Mouse (Mus musculus) brain, embryonic 18.5 days (tissue): Measurements from ENCODE around the gene Mroh9.

Experiments
- DNase-seq: peaks from one replicate; pipeline ENCODE4 v3.0.0-alpha.2; 2012; ENCODE audit warnings: low read depth, low spot score

Gene Mroh9

GRCm38 (mm10) chr1:163085570-163085969, at the start of gene Mroh9:
Gene Mroh9 (minus strand): TSS chr1:163085670.
- no peak for DNase-seq

- DNase-seq: no peak
Measured at GRCm38 (mm10) chr1:163129976-163130375, 44.5 kb upstream of the Mroh9 start.

- no peak for DNase-seq
Measured at GRCm38 (mm10) chr1:163129129-163129900, 43.8 kb upstream of the Mroh9 start.

GRCm38 (mm10) chr1:163126175-163126881, 40.9 kb upstream of the Mroh9 start:
- DNase-seq: no peak

GRCm38 (mm10) chr1:163122414-163122813, 36.9 kb upstream of the Mroh9 start:
- DNase-seq: no peak

GRCm38 (mm10) chr1:163113461-163114174, 28.1 kb upstream of the Mroh9 start:
- no peak for DNase-seq

- DNase-seq: no peak
Measured at GRCm38 (mm10) chr1:163112482-163113164, 27.2 kb upstream of the Mroh9 start.

GRCm38 (mm10) chr1:163104960-163105359, 19.5 kb upstream of the Mroh9 start:
- no peak for DNase-seq

GRCm38 (mm10) chr1:163091438-163092155, 6.1 kb upstream of the Mroh9 start:
- peak; percentile 10 for DNase-seq

GRCm38 (mm10) chr1:163070502-163070901, 15.0 kb downstream of the Mroh9 start:
- no peak for DNase-seq

GRCm38 (mm10) chr1:163060381-163060780, 25.1 kb downstream of the Mroh9 start:
- DNase-seq: no peak

- DNase-seq: no peak
Measured at GRCm38 (mm10) chr1:163057363-163057762, 28.1 kb downstream of the Mroh9 start.

- DNase-seq: no peak
Measured at GRCm38 (mm10) chr1:163055629-163056028, 29.8 kb downstream of the Mroh9 start.

- DNase-seq: no peak
Measured at GRCm38 (mm10) chr1:163023075-163023474, 62.4 kb downstream of the Mroh9 start.

GRCm38 (mm10) chr1:163009220-163009619, 76.2 kb downstream of the Mroh9 start:
- DNase-seq: no peak

- DNase-seq: no peak
Measured at GRCm38 (mm10) chr1:163003496-163003895, 82.0 kb downstream of the Mroh9 start.

- DNase-seq: no peak
Measured at GRCm38 (mm10) chr1:163001271-163001829, 84.1 kb downstream of the Mroh9 start.

GRCm38 (mm10) chr1:162987546-162987945, 97.9 kb downstream of the Mroh9 start:
- no peak for DNase-seq

- no peak for DNase-seq
Measured at GRCm38 (mm10) chr1:162986777-162987176, 98.7 kb downstream of the Mroh9 start.

- DNase-seq: no peak
Measured at GRCm38 (mm10) chr1:162986121-162986748, 99.2 kb downstream of the Mroh9 start.
